Mouse (Mus musculus) telencephalon, adult 2 months (tissue): Measurements from ENCODE around the gene Dok4.

Experiments
- DNase-seq: peaks from one replicate; pipeline ENCODE4 v3.0.0-alpha.2; 2011; ENCODE audit warnings: low read depth, low spot score

Dok4 gene

DNA sequence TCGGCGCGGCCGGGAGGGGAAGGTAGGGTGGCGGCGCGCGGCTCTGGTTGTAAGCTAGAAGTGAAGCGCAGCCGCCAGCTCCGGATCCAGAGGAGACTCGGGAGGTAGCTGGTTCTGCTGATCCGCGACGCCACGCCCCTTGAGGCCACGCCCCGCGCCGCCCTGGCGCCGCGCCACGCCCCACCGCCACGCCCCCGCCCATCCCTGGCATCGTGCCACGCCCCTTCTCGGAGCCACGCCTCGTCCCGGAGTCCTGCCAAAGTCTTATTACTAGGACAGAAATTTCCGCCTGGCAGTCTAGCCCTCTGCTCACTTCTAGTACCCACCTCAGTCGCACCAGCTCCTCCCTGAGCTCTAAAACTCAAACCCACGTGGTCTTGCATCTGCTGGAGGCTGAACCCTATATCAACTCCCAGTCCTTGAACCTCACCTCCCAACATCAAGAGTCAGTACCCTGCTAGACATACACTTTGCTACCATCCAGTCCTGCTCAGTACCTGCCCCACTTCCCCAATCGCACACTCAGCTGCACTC, at the start of gene Dok4:
Gene Dok4 (minus strand): TSS at position 134 of the 534 bp plus-strand sequence.
- no peak for DNase-seq

DNA sequence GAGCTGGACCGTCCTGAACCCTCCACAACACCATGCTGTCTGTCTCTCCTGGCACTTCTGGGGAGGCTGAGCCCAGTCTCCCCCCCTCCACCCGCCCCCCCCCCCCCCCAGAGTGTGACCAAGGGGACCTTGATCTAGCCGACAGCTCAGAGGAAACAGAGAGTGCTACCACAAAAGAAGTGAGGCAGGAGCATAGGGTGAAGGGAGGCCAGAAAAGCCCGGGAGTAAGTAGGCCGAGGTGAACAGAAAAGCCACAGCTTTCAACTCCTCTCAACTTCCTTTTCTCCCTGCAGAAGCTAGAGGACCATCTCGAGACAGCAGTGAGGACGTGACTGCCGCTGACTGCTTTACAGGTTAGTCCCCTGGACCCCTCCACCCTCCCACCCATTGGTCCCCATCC, 47.3 kb upstream of the Dok4 start, which contains the start of gene Adgrg5:
Gene Adgrg5 (plus strand): TSS at position 290 of the 400 bp plus-strand sequence.
- no peak for DNase-seq

- DNase-seq = no peak
These were observed 46.5 kb upstream of the Dok4 start for GRCm38 (mm10) chr8:94922602-94923001.

DNA sequence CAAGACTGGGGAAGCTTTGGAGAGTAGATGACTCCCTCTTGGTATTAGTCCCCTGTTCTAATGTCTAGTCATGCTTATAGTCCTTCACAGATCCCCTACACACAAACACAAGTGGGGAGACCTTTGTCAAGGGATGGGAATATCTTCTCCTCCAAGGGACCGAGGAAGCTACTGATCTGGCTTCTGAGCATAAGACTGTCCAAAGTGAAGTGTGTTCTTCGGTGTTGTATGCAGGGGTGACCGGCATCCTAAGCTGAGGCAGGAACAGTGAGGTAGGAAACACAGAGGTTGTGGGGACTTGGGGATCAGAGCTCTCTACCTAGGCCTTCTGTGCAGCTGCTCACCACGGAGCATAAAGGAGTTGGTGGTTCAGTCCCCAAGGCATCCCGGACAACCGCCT, 46.0 kb upstream of the Dok4 start:
- DNase-seq = no peak

DNA sequence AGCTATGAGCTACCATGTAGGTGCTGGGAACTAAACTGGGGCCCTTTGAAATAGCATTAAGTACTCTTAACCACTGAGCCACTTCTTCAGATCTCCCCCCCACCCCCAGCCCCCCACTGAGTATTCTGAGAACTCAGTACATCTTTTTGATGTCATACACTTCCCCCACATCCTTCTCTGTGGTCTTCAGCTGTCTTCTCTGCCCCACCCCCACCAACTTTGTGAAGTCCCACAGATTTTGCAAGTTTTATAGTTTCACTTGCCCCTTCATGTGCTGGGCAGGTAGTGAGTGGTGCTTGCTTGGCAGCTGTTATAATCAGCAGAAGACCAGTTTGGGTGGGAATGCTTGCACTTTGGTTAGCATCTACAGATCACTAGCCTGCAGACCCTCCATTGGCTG, 43.1 kb upstream of the Dok4 start:
- DNase-seq = no peak

- no peak for DNase-seq
These were observed 41.8 kb upstream of the Dok4 start, which contains the start of gene Ccdc102a for GRCm38 (mm10) chr8:94917851-94918495. Gene Ccdc102a, minus strand, starts transcription at chr8:94918098.

DNA sequence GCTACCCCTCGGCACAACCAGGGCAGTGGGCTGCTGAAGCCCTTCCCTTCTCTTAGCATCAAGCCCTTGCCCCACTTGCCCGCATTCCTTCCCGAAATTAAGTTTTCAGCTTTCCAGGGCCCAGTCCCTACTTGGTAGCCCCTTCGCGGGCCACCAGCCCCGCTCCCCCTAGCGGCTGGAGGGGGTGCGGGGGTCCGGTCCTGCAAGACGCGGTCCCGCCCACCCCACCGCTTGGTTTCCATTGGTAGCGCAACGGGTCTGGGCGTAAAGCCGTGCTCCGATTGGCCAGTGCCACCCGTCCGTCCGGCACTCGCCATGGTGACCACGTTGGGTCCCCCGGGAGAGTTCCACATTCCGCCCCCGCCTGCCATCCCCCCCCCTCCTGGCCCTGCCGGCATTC, 41.2 kb upstream of the Dok4 start:
- DNase-seq = peak; percentile 5

- DNase-seq = no peak
These were observed 40.8 kb upstream of the Dok4 start for GRCm38 (mm10) chr8:94916960-94917324.

DNA sequence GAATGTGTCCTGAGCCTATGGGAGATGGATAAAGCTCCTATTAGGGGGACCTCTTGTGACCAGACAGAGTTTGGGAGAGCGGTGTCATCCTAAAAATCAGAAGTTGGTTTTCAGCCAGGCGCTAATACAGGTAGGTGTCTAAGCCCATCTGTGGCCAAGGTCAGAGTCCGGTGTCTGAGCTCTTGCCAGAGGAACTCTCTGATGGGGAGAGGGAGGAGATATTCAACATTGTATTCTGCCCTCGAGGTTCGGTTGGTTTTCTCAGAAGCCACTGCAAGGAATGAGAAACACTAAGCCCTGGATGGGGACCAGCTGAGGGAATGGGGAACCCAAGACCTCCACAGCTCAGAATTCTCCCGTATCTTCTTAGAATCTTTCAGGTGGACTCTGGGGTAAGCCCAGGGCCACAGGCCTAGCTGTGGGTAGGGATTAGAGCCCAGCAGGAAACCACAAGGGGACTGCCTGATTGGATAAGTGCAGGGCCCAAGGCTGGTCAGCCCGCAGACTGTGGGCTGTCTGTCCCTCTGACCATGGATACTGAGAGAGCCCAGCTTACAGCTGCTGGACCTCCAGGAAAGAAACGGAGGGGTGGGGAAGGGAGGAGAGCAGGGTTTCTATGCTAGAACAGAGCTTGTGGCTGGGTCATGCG, 40.3 kb upstream of the Dok4 start:
- no peak for DNase-seq

DNA sequence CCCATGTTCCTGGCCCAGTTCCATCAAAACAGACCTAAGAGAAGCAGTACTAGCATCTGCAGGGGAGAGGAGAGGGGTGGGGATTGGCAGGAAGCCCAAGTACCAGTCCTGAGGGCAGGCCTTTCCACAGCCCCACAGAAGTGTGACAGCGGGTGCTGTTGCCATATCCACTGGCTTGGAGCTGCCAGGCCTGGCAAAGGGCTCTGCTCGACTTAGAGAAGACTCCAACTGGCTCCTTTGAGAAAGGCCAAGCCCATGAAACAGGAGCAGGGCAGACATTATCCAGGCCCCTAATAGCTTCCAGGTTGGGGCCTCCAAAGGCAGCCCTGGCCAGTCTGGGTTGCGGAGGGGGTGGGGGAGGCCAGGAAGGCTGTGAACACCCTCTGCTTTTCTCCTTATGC, 38.6 kb upstream of the Dok4 start:
- DNase-seq = no peak

GRCm38 (mm10) chr8:94914256-94914655, 38.1 kb upstream of the Dok4 start:
- DNase-seq = no peak

GRCm38 (mm10) chr8:94913061-94913660, 37.0 kb upstream of the Dok4 start:
- DNase-seq = peak; percentile 4

GRCm38 (mm10) chr8:94908847-94909246, 32.7 kb upstream of the Dok4 start:
- DNase-seq = peak; percentile 21

- peak; percentile 29 for DNase-seq
These were observed 31.6 kb upstream of the Dok4 start for GRCm38 (mm10) chr8:94907591-94908300.

GRCm38 (mm10) chr8:94904450-94905175, 28.5 kb upstream of the Dok4 start:
- DNase-seq = no peak

GRCm38 (mm10) chr8:94903709-94904108, 27.6 kb upstream of the Dok4 start:
- no peak for DNase-seq

- DNase-seq = no peak
These were observed 24.9 kb upstream of the Dok4 start for GRCm38 (mm10) chr8:94901031-94901430.

DNA sequence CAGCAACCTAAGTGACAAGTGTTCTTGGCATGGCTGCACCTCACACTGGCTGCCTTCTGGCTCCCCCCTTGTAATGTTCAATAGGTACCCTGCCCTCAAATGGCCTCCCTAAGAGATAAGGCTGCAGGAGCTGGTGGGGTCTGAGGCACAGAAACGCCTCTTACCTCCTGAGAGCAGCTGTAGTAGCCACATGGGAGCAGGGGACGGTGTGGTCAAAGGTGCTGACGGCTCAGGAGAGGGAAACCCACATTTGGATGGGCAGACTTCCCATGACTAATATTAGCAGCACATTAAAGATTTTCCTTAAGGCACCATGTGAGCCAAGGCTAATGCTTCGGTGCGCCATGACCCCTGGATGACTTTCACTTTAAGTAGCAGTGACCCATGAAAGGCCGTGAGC, 24.5 kb upstream of the Dok4 start:
- DNase-seq = no peak

GRCm38 (mm10) chr8:94899262-94899661, 23.1 kb upstream of the Dok4 start:
- DNase-seq = no peak

- no peak for DNase-seq
These were observed 16.8 kb upstream of the Dok4 start for GRCm38 (mm10) chr8:94892917-94893316.

GRCm38 (mm10) chr8:94888383-94889036, 12.4 kb upstream of the Dok4 start:
- DNase-seq = no peak
